Mouse (Mus musculus): ENCODE results near the gene Kcnk4. TPM values are rescaled to one million over a fixed set of nuclear protein-coding genes. Genes with fewer than 3 reads are reported as not detected.

The Kcnk4 gene
- polyA plus RNA-seq, 1 experiment from 2014 or later = 3.3 TPM

GRCm38 (mm10) chr19:6949951-6950350 lies 15.6 kb upstream of the Kcnk4 start:
- no peaks in the 10 kb centered on the region for H3K9me3 ChIP-seq (ENCODE audit: control insufficient read depth, low read length)
- peaks cover 2% of the 10 kb centered on the region; the same call in 1 of the 2 replicates for H3K36me3 ChIP-seq (ENCODE audit: control insufficient read depth, insufficient read depth)
- H3K4me1 ChIP-seq (replicated peaks; ENCODE audit: control insufficient read depth, insufficient read depth, low read length) = peaks cover 17% of the 10 kb centered on the region
- H3K27ac ChIP-seq (ENCODE audit: low read length) = no peak overlapping the region
- no peak for ATAC-seq
- H3K4me3 ChIP-seq (replicated peaks; ENCODE audit: low read length) = peak overlapping the region; percentile 68
- peak overlapping the region; percentile 76; the same call in 1 of the 2 replicates for H3K9ac ChIP-seq (replicated peaks; ENCODE audit: low read depth, low read length)
- H3K27me3 ChIP-seq (replicated peaks; ENCODE audit: control insufficient read depth, insufficient read depth, low read length) = no peaks in the 10 kb centered on the region
- H3K4me2 ChIP-seq (ENCODE audit: low read length) = peak overlapping the region; percentile 77
- WGBS = 51% methylated on average over 5 of the region's 5 CpGs

- no peak for ATAC-seq
- Histone ChIP-seq H3K27ac (ENCODE audit: low read length) (no peak overlapping the region), H3K4me2 (ENCODE audit: low read length) (no peak overlapping the region)
Observed at GRCm38 (mm10) chr19:6949532-6949931, 15.2 kb upstream of the Kcnk4 start.

GRCm38 (mm10) chr19:6948186-6948585 lies 13.9 kb upstream of the Kcnk4 start:
- H3K27ac ChIP-seq (ENCODE audit: low read length) = no peak overlapping the region
- peaks cover 17% of the 10 kb centered on the region for H3K4me1 ChIP-seq (replicated peaks; ENCODE audit: control insufficient read depth, insufficient read depth, low read length)
- no peak overlapping the region for H3K4me3 ChIP-seq (replicated peaks; ENCODE audit: low read length)
- no peak overlapping the region for H3K4me2 ChIP-seq (ENCODE audit: low read length)
- no peaks in the 10 kb centered on the region for H3K27me3 ChIP-seq (replicated peaks; ENCODE audit: control insufficient read depth, insufficient read depth, low read length)
- no peaks in the 10 kb centered on the region for H3K9me3 ChIP-seq (ENCODE audit: control insufficient read depth, low read length)
- H3K36me3 ChIP-seq (ENCODE audit: control insufficient read depth, insufficient read depth) = peaks cover 2% of the 10 kb centered on the region; the same call in 1 of the 2 replicates
- no peak overlapping the region for H3K9ac ChIP-seq (replicated peaks; ENCODE audit: low read depth, low read length)
- WGBS = 70% methylated on average over 4 of the region's 4 CpGs
- ATAC-seq = no peak

More at GRCm38 (mm10) chr19:6949532-6949931, 15.2 kb upstream of the Kcnk4 start:
- Histone ChIP-seq H3K36me3 (ENCODE audit: control insufficient read depth, insufficient read depth) (peaks cover 2% of the 10 kb centered on the region; the same call in 1 of the 2 replicates), H3K4me1 (replicated peaks; ENCODE audit: control insufficient read depth, insufficient read depth, low read length) (peaks cover 17% of the 10 kb centered on the region), H3K9me3 (ENCODE audit: control insufficient read depth, low read length) (no peaks in the 10 kb centered on the region), H3K27me3 (replicated peaks; ENCODE audit: control insufficient read depth, insufficient read depth, low read length) (no peaks in the 10 kb centered on the region), H3K4me3 (replicated peaks; ENCODE audit: low read length) (no peak overlapping the region), H3K9ac (replicated peaks; ENCODE audit: low read depth, low read length) (0 out of 2 replicates have a peak overlapping the region, but pooled peaks have one; percentile 7)
- WGBS = 85% methylated on average over 5 of the region's 5 CpGs

GRCm38 (mm10) chr19:6947742-6948141 lies 13.4 kb upstream of the Kcnk4 start:
- H3K27me3 ChIP-seq (replicated peaks; ENCODE audit: control insufficient read depth, insufficient read depth, low read length) = no peaks in the 10 kb centered on the region
- H3K9ac ChIP-seq (replicated peaks; ENCODE audit: low read depth, low read length) = no peak overlapping the region
- no peak for ATAC-seq
- H3K9me3 ChIP-seq (ENCODE audit: control insufficient read depth, low read length) = no peaks in the 10 kb centered on the region
- no peak overlapping the region for H3K4me3 ChIP-seq (replicated peaks; ENCODE audit: low read length)
- WGBS = 50% methylated on average over 4 of the region's 4 CpGs
- H3K36me3 ChIP-seq (ENCODE audit: control insufficient read depth, insufficient read depth) = peaks cover 2% of the 10 kb centered on the region; the same call in 1 of the 2 replicates
- H3K27ac ChIP-seq (ENCODE audit: low read length) = no peak overlapping the region
- no peak overlapping the region for H3K4me2 ChIP-seq (ENCODE audit: low read length)
- H3K4me1 ChIP-seq (replicated peaks; ENCODE audit: control insufficient read depth, insufficient read depth, low read length) = peaks cover 17% of the 10 kb centered on the region

- WGBS = 96% methylated on average over 6 of the region's 6 CpGs
- peaks cover 2% of the 10 kb centered on the region; the same call in 1 of the 2 replicates for H3K36me3 ChIP-seq (ENCODE audit: control insufficient read depth, insufficient read depth)
- ATAC-seq = no peak
- no peak overlapping the region for H3K9ac ChIP-seq (replicated peaks; ENCODE audit: low read depth, low read length)
- no peaks in the 10 kb centered on the region for H3K27me3 ChIP-seq (replicated peaks; ENCODE audit: control insufficient read depth, insufficient read depth, low read length)
- no peak overlapping the region for H3K4me2 ChIP-seq (ENCODE audit: low read length)
- no peak overlapping the region for H3K27ac ChIP-seq (ENCODE audit: low read length)
- no peaks in the 10 kb centered on the region for H3K9me3 ChIP-seq (ENCODE audit: control insufficient read depth, low read length)
- H3K4me3 ChIP-seq (replicated peaks; ENCODE audit: low read length) = no peak overlapping the region
- peaks cover 31% of the 10 kb centered on the region for H3K4me1 ChIP-seq (replicated peaks; ENCODE audit: control insufficient read depth, insufficient read depth, low read length)
Observed at GRCm38 (mm10) chr19:6943709-6944108, 9.4 kb upstream of the Kcnk4 start.

GRCm38 (mm10) chr19:6942764-6943163 lies 8.4 kb upstream of the Kcnk4 start:
- Histone ChIP-seq H3K4me2 (ENCODE audit: low read length) (peak overlapping the region; percentile 88), H3K4me3 (replicated peaks; ENCODE audit: low read length) (peak overlapping the region; percentile 98), H3K4me1 (replicated peaks; ENCODE audit: control insufficient read depth, insufficient read depth, low read length) (peaks cover 34% of the 10 kb centered on the region), H3K9ac (replicated peaks; ENCODE audit: low read depth, low read length) (peak overlapping the region; percentile 99), H3K27ac (ENCODE audit: low read length) (peak overlapping the region; percentile 97), H3K36me3 (ENCODE audit: control insufficient read depth, insufficient read depth) (peaks cover 2% of the 10 kb centered on the region; the same call in 1 of the 2 replicates), H3K9me3 (ENCODE audit: control insufficient read depth, low read length) (no peaks in the 10 kb centered on the region), H3K27me3 (replicated peaks; ENCODE audit: control insufficient read depth, insufficient read depth, low read length) (no peaks in the 10 kb centered on the region)
- 23% methylated on average over 5 of the region's 5 CpGs for WGBS
- no peak for ATAC-seq

GRCm38 (mm10) chr19:6942249-6942691 lies 8.0 kb upstream of the Kcnk4 start, which contains the start of gene Gpr137:
Gpr137 (minus strand) TSS chr19:6942480.
- peak; percentile 87 for ATAC-seq
- Histone ChIP-seq H3K27ac (ENCODE audit: low read length) (peak within 1 kb of the TSS; percentile 97), H3K4me3 (replicated peaks; ENCODE audit: low read length) (peak within 1 kb of the TSS; percentile 98), H3K9ac (replicated peaks; ENCODE audit: low read depth, low read length) (peak within 1 kb of the TSS; percentile 99), H3K4me1 (replicated peaks; ENCODE audit: control insufficient read depth, insufficient read depth, low read length) (peaks cover 34% of the 10 kb centered on the region), H3K9me3 (ENCODE audit: control insufficient read depth, low read length) (no peaks in the 10 kb centered on the region), H3K4me2 (ENCODE audit: low read length) (peak within 1 kb of the TSS; percentile 99), H3K27me3 (replicated peaks; ENCODE audit: control insufficient read depth, insufficient read depth, low read length) (no peaks in the 10 kb centered on the region), H3K36me3 (ENCODE audit: control insufficient read depth, insufficient read depth) (peaks cover 2% of the 10 kb centered on the region; the same call in 1 of the 2 replicates)
- under 1% methylated on average over 27 of the region's 27 CpGs for WGBS

GRCm38 (mm10) chr19:6941372-6942248 lies 7.3 kb upstream of the Kcnk4 start, which contains the start of gene Bad:
Bad (plus strand) TSS chr19:6941861.
- Histone ChIP-seq H3K9ac (replicated peaks; ENCODE audit: low read depth, low read length) (peak within 1 kb of the TSS; percentile 99), H3K36me3 (ENCODE audit: control insufficient read depth, insufficient read depth) (peaks cover 2% of the 10 kb centered on the region; the same call in 1 of the 2 replicates), H3K4me2 (ENCODE audit: low read length) (peak within 1 kb of the TSS; percentile 99), H3K4me1 (replicated peaks; ENCODE audit: control insufficient read depth, insufficient read depth, low read length) (peaks cover 34% of the 10 kb centered on the region), H3K4me3 (replicated peaks; ENCODE audit: low read length) (peak within 1 kb of the TSS; percentile 98), H3K27ac (ENCODE audit: low read length) (peak within 1 kb of the TSS; percentile 97), H3K27me3 (replicated peaks; ENCODE audit: control insufficient read depth, insufficient read depth, low read length) (no peaks in the 10 kb centered on the region), H3K9me3 (ENCODE audit: control insufficient read depth, low read length) (no peaks in the 10 kb centered on the region)
- ATAC-seq = peak; percentile 84
- under 1% methylated on average over 83 of the region's 83 CpGs for WGBS

Measured in forebrain, embryonic 16.5 days (tissue).